In genomic region chr11:78896357-78897123, GRCm38 (mm10) we compare ENCODE assay signal across 8 mouse cellular contexts. TPM values are rescaled to one million over a fixed set of nuclear protein-coding genes. Genes with fewer than 3 reads are reported as not detected.
DNase-seq lines count a peak whose midpoint lies in the region; ATAC-seq and TF ChIP-seq lines count a peak whose summit lies in the region.

No protein-coding gene starts in this region.

- H3K4me2 ChIP-seq in liver, embryonic 12.5 days, result no peak overlapping the region

- no peak for TF ChIP-seq POLR2A in cortical plate, adult 2 months (IDR thresholded peaks at IDR 0.05; ENCODE audit: extremely low read depth, insufficient read depth, low read length)

- H3K4me1 ChIP-seq in liver, embryonic 12.5 days, result no peaks in the 10 kb centered on the region
- H3K4me1 ChIP-seq in cortical plate, adult 2 months (ENCODE audit: control insufficient read depth, insufficient read depth, low read length), result no peaks in the 10 kb centered on the region

- ATAC-seq in liver, embryonic 12.5 days, result no peak

- no peak overlapping the region for H3K27ac ChIP-seq in liver, embryonic 12.5 days
- no peak overlapping the region for H3K27ac ChIP-seq in cortical plate, adult 2 months (ENCODE audit: insufficient read depth, low read length)

- no peak overlapping the region for H3K9ac ChIP-seq in liver, embryonic 12.5 days

- no peaks in the 10 kb centered on the region for H3K36me3 ChIP-seq in liver, embryonic 12.5 days

- H3K27me3 ChIP-seq in liver, embryonic 12.5 days (replicated peaks), result 0 out of 2 replicates have a peak, but pooled peaks cover 3% of the 10 kb centered on the region

- no peak overlapping the region for H3K4me3 ChIP-seq in liver, embryonic 12.5 days
- no peak overlapping the region for H3K4me3 ChIP-seq in cortical plate, adult 2 months (ENCODE audit: insufficient read depth, low read length)

- no peaks in the 10 kb centered on the region for H3K9me3 ChIP-seq in liver, embryonic 12.5 days (replicated peaks)

- TF ChIP-seq CTCF in cortical plate, adult 2 months (IDR thresholded peaks at IDR 0.05; ENCODE audit: extremely low read depth, insufficient read depth, low read length), result peak; percentile 54

- DNase-seq in cerebellum, postnatal 10 days, result peak; percentile 43 to 51
- DNase-seq in cerebellum, adult 11-12 months, result no peak
- DNase-seq in liver, result peak; percentile 45
- DNase-seq in lung, postnatal 36 days, result peak; percentile 32
- peak; percentile 39 to 42 for DNase-seq in thymus, postnatal 36 days
- DNase-seq in layer of hippocampus, postnatal 14 days (ENCODE audit: low spot score in 2 of 2), result no peak

- WGBS in liver, embryonic 12.5 days (ENCODE audit: insufficient replicate concordance), result 56% methylated on average over 7 of the region's 7 CpGs

RNA-seq across cellular contexts. Expression of gene Nos2, which starts 24.0 kb away (rescaled TPM):
- polyA plus RNA-seq in liver, embryonic 12.5 days (2016; fragmentation: Nextera tagmentation; extraction: Ambion mirVana), result 0.07 and 0.13 TPM in 2 replicates
- polyA plus RNA-seq in cortical plate, adult 2 months (2012; rRNA removed), result 0.55 and 0.69 TPM in 2 replicates
- total RNA-seq in layer of hippocampus, postnatal 14 days (2021), result 1 to 10 TPM; 1.4 to 2.0 TPM

Comparison
In these comparisons a context has a peak if more than half of its experiments do, and no peak if none do; other contexts are left out.
1. DNase-seq: peak in cerebellum, postnatal 10 days (2 of 2), liver (single experiment), lung, postnatal 36 days (single experiment) and thymus, postnatal 36 days (2 of 2); none in cerebellum, adult 11-12 months (single experiment) and layer of hippocampus, postnatal 14 days (0 of 2).